ENCODE assay signal across 8 mouse cellular contexts in the genomic region with DNA sequence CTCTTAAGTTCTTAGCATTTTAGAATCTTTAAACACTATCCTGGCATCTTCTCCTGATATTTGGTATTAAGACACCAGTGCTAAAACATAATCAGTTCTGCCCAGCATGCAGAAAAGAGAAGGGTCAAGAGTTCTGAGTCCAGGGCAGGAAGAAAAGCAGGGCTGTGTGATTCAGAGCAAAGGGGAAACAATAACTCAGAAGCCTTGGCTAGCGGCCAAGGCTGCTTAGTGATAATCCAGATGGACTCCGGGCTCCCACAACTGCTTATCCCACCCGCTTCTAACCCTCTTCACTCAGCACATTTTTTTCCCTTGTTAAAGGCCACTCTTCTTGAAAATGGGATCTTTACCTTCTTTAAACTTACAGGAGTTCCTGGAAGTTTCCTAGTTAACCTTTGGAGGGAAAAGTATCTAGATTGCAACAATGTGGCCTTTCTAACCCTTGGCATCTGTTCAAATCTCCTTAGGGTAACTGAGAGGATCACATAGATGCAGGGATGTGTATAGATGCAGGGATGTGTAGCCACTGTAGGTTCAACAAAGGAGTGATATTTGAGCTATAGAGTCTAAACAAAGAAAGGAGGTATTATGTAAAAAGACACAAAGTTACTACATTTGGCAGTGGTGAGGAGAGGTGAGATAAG. TPM values are rescaled to one million over a fixed set of nuclear protein-coding genes. Genes with fewer than 3 reads are reported as not detected.
DNase-seq lines count a peak whose midpoint lies in the region; ATAC-seq lines count a peak whose summit lies in the region.

No protein-coding gene starts in this region.

- 4% methylated on average over 3 of the region's 3 CpGs for WGBS in intestine, embryonic 14.5 days
- WGBS in stomach, embryonic 16.5 days: 3% methylated on average over 3 of the region's 3 CpGs

- H3K36me3 ChIP-seq in intestine, embryonic 14.5 days (ENCODE audit: control insufficient read depth, insufficient read depth, low read length): no peaks in the 10 kb centered on the region
- no peaks in the 10 kb centered on the region for H3K36me3 ChIP-seq in stomach, embryonic 16.5 days (ENCODE audit: control insufficient read depth, insufficient read depth, low read length)

- peak; percentile 55; the same call in 1 of the 2 replicates for ATAC-seq in intestine, embryonic 14.5 days (replicated peaks; ENCODE audit: low FRiP score, low TSS enrichment, low read depth)
- ATAC-seq in stomach, embryonic 16.5 days (ENCODE audit: insufficient read depth, low FRiP score): peak; percentile 72; the same call in 1 of the 2 replicates
- no peak; the same call in 1 of the 2 replicates for ATAC-seq in megakaryocyte progenitor cell, adult 5-6 weeks (replicated peaks; ENCODE audit: poor library complexity)

- H3K27ac ChIP-seq in intestine, embryonic 14.5 days (ENCODE audit: low read depth): peak overlapping the region; percentile 80
- no peak overlapping the region for H3K27ac ChIP-seq in stomach, embryonic 16.5 days (ENCODE audit: low read length)

- H3K4me3 ChIP-seq in intestine, embryonic 14.5 days (ENCODE audit: low read depth, low read length): no peak overlapping the region
- no peak overlapping the region for H3K4me3 ChIP-seq in stomach, embryonic 16.5 days (replicated peaks; ENCODE audit: low read length)

- peak; percentile 86 for DNase-seq in NIH3T3 (ENCODE audit: low read depth)
- DNase-seq in adrenal gland, postnatal 25 days: peak; percentile 77
- peak; percentile 41 for DNase-seq in gastrocnemius, postnatal 25 days
- DNase-seq in intestine, embryonic 14.5 days (ENCODE audit: low spot score): peak; percentile 79
- DNase-seq in lung, postnatal 10 days: peak; percentile 63
- DNase-seq in spleen, adult 12 weeks (ENCODE audit: low spot score): no peak

- peaks cover 18% of the 10 kb centered on the region for H3K4me1 ChIP-seq in intestine, embryonic 14.5 days (replicated peaks; ENCODE audit: control insufficient read depth, insufficient read depth, low read length)
- peaks cover 7% of the 10 kb centered on the region; the same call in 1 of the 2 replicates for H3K4me1 ChIP-seq in stomach, embryonic 16.5 days (ENCODE audit: control insufficient read depth, insufficient read depth, low read length)

- H3K4me2 ChIP-seq in intestine, embryonic 14.5 days (ENCODE audit: low read length): 0 out of 2 replicates have a peak overlapping the region, but pooled peaks have one; percentile 22
- no peak overlapping the region for H3K4me2 ChIP-seq in stomach, embryonic 16.5 days (ENCODE audit: low read depth, low read length)

- no peaks in the 10 kb centered on the region for H3K9me3 ChIP-seq in intestine, embryonic 14.5 days (ENCODE audit: control insufficient read depth, low read length)
- H3K9me3 ChIP-seq in stomach, embryonic 16.5 days (replicated peaks; ENCODE audit: control insufficient read depth, low read length): no peaks in the 10 kb centered on the region

- H3K9ac ChIP-seq in intestine, embryonic 14.5 days (ENCODE audit: low read length): no peak overlapping the region
- H3K9ac ChIP-seq in stomach, embryonic 16.5 days (ENCODE audit: low read length): no peak overlapping the region

- no peaks in the 10 kb centered on the region for H3K27me3 ChIP-seq in intestine, embryonic 14.5 days (replicated peaks; ENCODE audit: control insufficient read depth, insufficient read depth, low read length)
- no peaks in the 10 kb centered on the region for H3K27me3 ChIP-seq in stomach, embryonic 16.5 days (ENCODE audit: control insufficient read depth, insufficient read depth, low read length)

RNA-seq across cellular contexts. Expression of a gene that starts 33.1 kb away (rescaled TPM):
- total RNA-seq in adrenal gland, postnatal 25 days (2021): 31.9 and 38.1 TPM in 2 replicates
- total RNA-seq in gastrocnemius, postnatal 25 days (2021): 10 to 100 TPM; 11.4 to 12.1 TPM
- polyA plus RNA-seq in intestine, embryonic 14.5 days (2014; fragmentation: Nextera tagmentation; extraction: Ambion mirVana): 19.5 and 20.1 TPM in 2 replicates
- 17.1 and 17.7 TPM in 2 replicates for polyA plus RNA-seq in stomach, embryonic 16.5 days (2015; fragmentation: Nextera tagmentation; extraction: Ambion mirVana)
- total RNA-seq in megakaryocyte progenitor cell, adult 5-6 weeks (2015): 27.6 and 31.7 TPM in 2 replicates
- total RNA-seq in megakaryocyte progenitor cell, adult 5-6 weeks (2017): 33.4 and 34.6 TPM in 2 replicates
